Mouse (Mus musculus): Measurements from ENCODE around the gene Pde4b.
"Not testable (repeated sequence)": the region's sequence is repeated elsewhere in the genome, so short reads cannot be mapped to it uniquely, and the experiment has no call there.

DNA sequence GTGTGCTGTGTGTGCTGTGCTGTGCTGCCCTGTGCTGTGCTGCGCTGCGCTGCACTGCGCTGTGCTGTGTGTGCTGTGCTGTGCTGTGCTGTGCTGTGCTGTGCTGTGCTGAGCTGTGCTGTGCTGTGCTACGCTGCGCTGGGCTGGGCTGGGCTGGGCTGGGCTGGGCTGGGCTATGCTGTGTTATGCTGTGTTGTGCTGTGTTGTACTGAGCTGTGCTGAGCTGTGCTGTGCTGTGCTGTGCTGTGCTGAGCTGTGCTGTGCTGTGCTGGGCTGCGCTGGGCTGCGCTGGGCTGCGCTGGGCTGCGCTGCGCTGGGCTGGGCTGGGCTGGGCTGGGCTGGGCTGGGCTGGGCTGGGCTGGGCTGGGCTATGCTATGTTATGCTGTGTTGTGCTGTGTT, 406.9 kb downstream of the Pde4b start:
- TF ChIP-seq CTCF (IDR thresholded peaks at IDR 0.05; ENCODE audit: low read depth, low read length); POLR2A (IDR thresholded peaks at IDR 0.05; ENCODE audit: extremely low read depth, insufficient read depth, low read length): not testable (repeated sequence)
